Mouse (Mus musculus) forebrain, embryonic 14.5 days (tissue): ENCODE data around the gene Tst. TPM values are rescaled to one million over a fixed set of nuclear protein-coding genes. Genes with fewer than 3 reads are reported as not detected.

Experiments used
- ATAC-seq: fragments of 200-750 bp; cut with Nextera tagmentation; 2 replicates; pipeline ENCODE4 v1.8.0; 2017; ENCODE audit warnings: mild to moderate bottlenecking, moderate library complexity
- DNase-seq: peaks from one replicate; pipeline ENCODE4 v3.0.0-alpha.2; 2015; ENCODE audit warnings: low spot score
- H3K27ac ChIP-seq: fragments of 300-500 bp; sonication (generic); 2 replicates; pipeline ENCODE4 v1.5.1; 2014; ENCODE audit warnings: low read depth, mild to moderate bottlenecking, control low read depth, low read length, moderate library complexity
- H3K27me3 ChIP-seq: fragments of 300-500 bp; sonication (generic); replicated peaks from 2 replicates; pipeline ENCODE4 v1.6.1; 2014; ENCODE audit warnings: low read length, control low read depth, mixed read lengths; ENCODE audit not compliant: control insufficient read depth, insufficient read depth
- H3K36me3 ChIP-seq: fragments of 300-500 bp; sonication (generic); 2 replicates; pipeline ENCODE4 v1.6.1; 2014; ENCODE audit warnings: low read length, control low read depth; ENCODE audit not compliant: control insufficient read depth, insufficient read depth
- H3K4me1 ChIP-seq: fragments of 300-500 bp; sonication (generic); 2 replicates; pipeline ENCODE4 v1.6.1; 2014; ENCODE audit warnings: antibody characterized with exemption, low read length, control low read depth; ENCODE audit not compliant: control insufficient read depth, insufficient read depth
- H3K4me2 ChIP-seq: fragments of 300-500 bp; sonication (generic); 2 replicates; pipeline ENCODE4 v1.6.1; 2014; ENCODE audit warnings: mild to moderate bottlenecking, control low read depth, low read length
- H3K4me3 ChIP-seq: fragments of 300-500 bp; sonication (generic); 2 replicates; pipeline ENCODE4 v1.5.1; 2014; ENCODE audit warnings: low read depth, low read length, control low read depth
- H3K9ac ChIP-seq: fragments of 300-500 bp; sonication (generic); 2 replicates; pipeline ENCODE4 v1.6.1; 2014; ENCODE audit warnings: mild to moderate bottlenecking, low read length, control low read depth, moderate library complexity
- H3K9me3 ChIP-seq: fragments of 300-500 bp; sonication (generic); replicated peaks from 2 replicates; pipeline ENCODE4 v1.6.1; 2016; ENCODE audit warnings: low read length, control low read depth, mixed read lengths; ENCODE audit not compliant: control insufficient read depth
- WGBS: fragments of 180-500 bp; shearing (Covaris S2); extraction: QIAGEN DNeasy Blood & Tissue Kit; methylation state at CpG from one replicate; pipeline ENCODE4 v1.1.7; 2014; 5-methylcytosine and 5-hydroxymethylcytosine counted together
- polyA plus RNA-seq: library from polyadenylated mRNA; unstranded; fragments of >200 nt; fragmentation: Nextera tagmentation; extraction: Ambion mirVana; gene quantifications from 2 replicates; pipeline ENCODE4 v1.2.1, GENCODE M21; 2014

Gene Tst
- polyA plus RNA-seq, 1 experiment from 2014 or later: 27.4 TPM

- Histone ChIP-seq H3K9me3 (no peaks in the 10 kb centered on the region), H3K4me2 (no peak overlapping the region), H3K27ac (no peak overlapping the region), H3K36me3 (no peaks in the 10 kb centered on the region), H3K4me3 (no peak overlapping the region), H3K4me1 (peaks cover 7% of the 10 kb centered on the region; the same call in 1 of the 2 replicates), H3K9ac (no peak overlapping the region), H3K27me3 (no peaks in the 10 kb centered on the region)
- 91% methylated on average over 1 of the region's 1 CpGs for WGBS
- no peak for ATAC-seq
- no peak for DNase-seq
These were observed 20.1 kb downstream of the Tst start for GRCm38 (mm10) chr15:78385564-78385963.

GRCm38 (mm10) chr15:78384220-78385116 lies 21.2 kb downstream of the Tst start:
- 45% methylated on average over 7 of the region's 7 CpGs for WGBS
- peaks cover 7% of the 10 kb centered on the region; the same call in 1 of the 2 replicates for H3K4me1 ChIP-seq

DNA sequence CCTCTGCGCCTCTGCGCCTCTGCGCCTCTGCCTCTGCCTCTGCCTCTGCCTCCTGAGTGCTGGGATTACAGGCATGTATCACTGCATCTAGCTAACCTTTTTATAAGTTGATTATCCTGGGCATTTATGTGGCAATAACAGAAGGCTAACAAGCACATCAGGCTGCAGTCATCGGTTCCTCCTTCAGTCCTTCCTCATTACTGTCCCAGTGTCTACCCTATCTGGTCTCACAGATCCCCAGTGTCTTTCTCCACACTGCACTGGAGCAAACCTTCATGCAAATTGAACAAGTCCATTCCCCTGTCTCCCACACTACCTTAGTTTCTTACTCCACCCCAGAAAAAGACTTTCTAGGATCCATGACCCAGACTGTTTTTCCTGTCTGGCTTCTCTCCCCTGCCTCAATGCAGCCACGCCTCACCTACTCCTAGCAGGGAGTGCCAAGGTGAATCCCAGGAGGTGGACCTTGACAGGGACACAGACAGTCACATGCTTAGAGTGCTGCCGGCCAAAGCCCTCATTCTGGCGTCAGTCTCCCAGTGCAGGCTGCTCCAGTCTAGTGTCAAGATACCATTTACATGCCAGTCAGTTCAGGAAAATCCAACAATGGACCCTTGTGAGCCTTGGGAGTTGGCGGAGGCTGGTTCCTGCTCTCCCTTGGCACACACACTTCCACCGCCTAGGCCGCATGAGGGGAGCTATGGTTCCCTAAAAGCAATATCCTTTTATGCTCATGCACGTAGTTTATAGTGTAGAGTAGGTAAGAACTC lies 22.1 kb downstream of the Tst start:
- WGBS: 60% methylated on average over 11 of the region's 11 CpGs
- peak overlapping the region; percentile 68 for H3K27ac ChIP-seq
- H3K9ac ChIP-seq: no peak overlapping the region
- no peak overlapping the region for H3K4me3 ChIP-seq
- H3K36me3 ChIP-seq: no peaks in the 10 kb centered on the region
- ATAC-seq: peak; percentile 85
- H3K4me1 ChIP-seq: peaks cover 7% of the 10 kb centered on the region; the same call in 1 of the 2 replicates
- peak; percentile 71 for DNase-seq
- no peaks in the 10 kb centered on the region for H3K27me3 ChIP-seq
- H3K9me3 ChIP-seq: no peaks in the 10 kb centered on the region
- H3K4me2 ChIP-seq: no peak overlapping the region

More at GRCm38 (mm10) chr15:78384220-78385116, 21.2 kb downstream of the Tst start:
- H3K4me2 ChIP-seq: no peak overlapping the region
- peak overlapping the region; percentile 61 for H3K27ac ChIP-seq
- H3K4me3 ChIP-seq: no peak overlapping the region
- H3K27me3 ChIP-seq: no peaks in the 10 kb centered on the region
- H3K36me3 ChIP-seq: no peaks in the 10 kb centered on the region
- no peaks in the 10 kb centered on the region for H3K9me3 ChIP-seq
- ATAC-seq: peak; percentile 69
- DNase-seq: peak; percentile 66
- H3K9ac ChIP-seq: no peak overlapping the region

DNA sequence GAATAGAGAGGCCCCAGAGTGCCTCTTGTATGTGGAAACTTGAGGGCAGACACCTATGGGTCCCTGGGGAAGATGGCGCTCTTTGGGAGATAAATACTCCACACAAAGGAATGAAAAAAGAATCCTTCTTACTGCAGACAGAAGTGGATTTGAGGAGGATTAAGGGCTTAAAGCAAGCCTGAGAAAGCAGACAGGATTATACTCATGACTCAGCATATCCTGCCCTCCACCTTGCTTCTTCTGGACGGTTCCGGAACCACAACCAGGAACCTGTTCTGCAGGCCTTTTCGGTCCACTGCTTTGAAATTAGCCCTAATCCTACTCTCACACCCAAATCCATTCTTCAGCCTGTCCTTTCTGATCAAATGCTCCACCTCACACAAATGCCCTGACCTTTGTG lies 23.6 kb downstream of the Tst start:
- WGBS: 80% methylated on average over 4 of the region's 4 CpGs
- H3K9me3 ChIP-seq: no peaks in the 10 kb centered on the region
- H3K4me3 ChIP-seq: no peak overlapping the region
- H3K27ac ChIP-seq: no peak overlapping the region
- ATAC-seq: no peak
- DNase-seq: no peak
- H3K9ac ChIP-seq: no peak overlapping the region
- H3K36me3 ChIP-seq: no peaks in the 10 kb centered on the region
- H3K4me2 ChIP-seq: no peak overlapping the region
- peaks cover 7% of the 10 kb centered on the region; the same call in 1 of the 2 replicates for H3K4me1 ChIP-seq
- H3K27me3 ChIP-seq: no peaks in the 10 kb centered on the region

GRCm38 (mm10) chr15:78380741-78381140 lies 25.0 kb downstream of the Tst start:
- ATAC-seq (no peak), DNase-seq (peak; percentile 49)
- WGBS: 28% methylated on average over 4 of the region's 4 CpGs
- Histone ChIP-seq H3K27me3 (no peaks in the 10 kb centered on the region), H3K4me1 (peaks cover 7% of the 10 kb centered on the region; the same call in 1 of the 2 replicates), H3K9me3 (no peaks in the 10 kb centered on the region), H3K4me3 (no peak overlapping the region), H3K9ac (no peak overlapping the region), H3K4me2 (no peak overlapping the region), H3K27ac (no peak overlapping the region), H3K36me3 (no peaks in the 10 kb centered on the region)

GRCm38 (mm10) chr15:78380208-78380607 lies 25.5 kb downstream of the Tst start:
- WGBS: 72% methylated on average over 2 of the region's 2 CpGs
- no peaks in the 10 kb centered on the region for H3K9me3 ChIP-seq
- no peak overlapping the region for H3K4me3 ChIP-seq
- no peak overlapping the region for H3K9ac ChIP-seq
- DNase-seq (no peak), ATAC-seq (no peak)
- no peaks in the 10 kb centered on the region for H3K36me3 ChIP-seq
- peaks cover 7% of the 10 kb centered on the region; the same call in 1 of the 2 replicates for H3K4me1 ChIP-seq
- H3K27ac ChIP-seq: no peak overlapping the region
- no peaks in the 10 kb centered on the region for H3K27me3 ChIP-seq
- no peak overlapping the region for H3K4me2 ChIP-seq

- no peak for DNase-seq
- no peak for ATAC-seq
- Histone ChIP-seq H3K9me3 (no peaks in the 10 kb centered on the region), H3K27ac (no peak overlapping the region), H3K4me2 (no peak overlapping the region), H3K4me1 (peaks cover under 1% of the 10 kb centered on the region; the same call in 1 of the 2 replicates), H3K36me3 (no peaks in the 10 kb centered on the region), H3K4me3 (no peak overlapping the region), H3K27me3 (no peaks in the 10 kb centered on the region), H3K9ac (no peak overlapping the region)
- WGBS: 87% methylated on average over 10 of the region's 10 CpGs
These were observed 27.2 kb downstream of the Tst start for GRCm38 (mm10) chr15:78378556-78378955.

DNA sequence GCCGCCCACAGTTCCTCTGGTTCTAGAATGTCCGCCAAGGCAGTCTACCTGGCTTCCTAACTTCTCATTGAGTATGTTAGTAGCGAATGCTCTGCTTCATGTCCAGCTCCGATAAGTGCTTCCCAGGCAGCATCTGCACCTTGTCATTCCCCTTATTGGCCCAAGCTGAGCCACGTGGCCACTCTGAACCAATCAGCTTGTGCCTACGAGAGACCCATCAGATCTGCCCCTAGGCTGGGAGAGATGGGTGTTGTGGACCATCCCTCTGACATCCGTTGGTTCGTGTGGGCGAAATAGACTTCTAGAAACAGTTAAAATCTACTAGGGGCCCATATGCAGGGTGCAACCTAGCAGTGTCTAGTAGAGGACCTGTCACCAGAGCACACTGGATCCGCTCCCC lies 27.8 kb downstream of the Tst start:
- Histone ChIP-seq H3K4me1 (no peaks in the 10 kb centered on the region), H3K27ac (no peak overlapping the region), H3K9me3 (no peaks in the 10 kb centered on the region), H3K27me3 (no peaks in the 10 kb centered on the region), H3K36me3 (no peaks in the 10 kb centered on the region), H3K9ac (no peak overlapping the region), H3K4me3 (no peak overlapping the region), H3K4me2 (no peak overlapping the region)
- ATAC-seq: no peak
- WGBS: 86% methylated on average over 10 of the region's 10 CpGs
- DNase-seq: no peak
